Mouse (Mus musculus): ENCODE data around the gene Rhoq.

The Rhoq gene

GRCm38 (mm10) chr17:86962894-86963585, at the start of gene Rhoq:
TSS of gene Rhoq (plus strand) at chr17:86963082.
- DNase-seq (ENCODE audit: low read depth, low spot score), result peak; percentile 42

- no peak for DNase-seq (ENCODE audit: low read depth, low spot score)
Observed at GRCm38 (mm10) chr17:86915540-86915939, 47.3 kb upstream of the Rhoq start.

- DNase-seq (ENCODE audit: low read depth, low spot score), result no peak
Observed at GRCm38 (mm10) chr17:86917048-86917447, 45.8 kb upstream of the Rhoq start, which contains the start of gene Tmem247. TSS of gene Tmem247 (plus strand) at chr17:86917348.

- no peak for DNase-seq (ENCODE audit: low read depth, low spot score)
Observed at GRCm38 (mm10) chr17:86918786-86919185, 44.1 kb upstream of the Rhoq start.

- no peak for DNase-seq (ENCODE audit: low read depth, low spot score)
Observed at GRCm38 (mm10) chr17:86919729-86920128, 43.2 kb upstream of the Rhoq start.

- DNase-seq (ENCODE audit: low read depth, low spot score), result no peak
Observed at GRCm38 (mm10) chr17:86924679-86925078, 38.2 kb upstream of the Rhoq start.

- no peak for DNase-seq (ENCODE audit: low read depth, low spot score)
Observed at GRCm38 (mm10) chr17:86926836-86927235, 36.0 kb upstream of the Rhoq start.

GRCm38 (mm10) chr17:86929355-86929754, 33.5 kb upstream of the Rhoq start:
- no peak for DNase-seq (ENCODE audit: low read depth, low spot score)

- no peak for DNase-seq (ENCODE audit: low read depth, low spot score)
Observed at GRCm38 (mm10) chr17:86929981-86930380, 32.9 kb upstream of the Rhoq start.

GRCm38 (mm10) chr17:86932896-86933295, 30.0 kb upstream of the Rhoq start:
- DNase-seq (ENCODE audit: low read depth, low spot score), result no peak

GRCm38 (mm10) chr17:86937064-86937463, 25.8 kb upstream of the Rhoq start:
- DNase-seq (ENCODE audit: low read depth, low spot score), result no peak

GRCm38 (mm10) chr17:86937497-86938155, 25.3 kb upstream of the Rhoq start:
- no peak for DNase-seq (ENCODE audit: low read depth, low spot score)

- no peak for DNase-seq (ENCODE audit: low read depth, low spot score)
Observed at GRCm38 (mm10) chr17:86938683-86939082, 24.2 kb upstream of the Rhoq start.

GRCm38 (mm10) chr17:86942112-86942511, 20.8 kb upstream of the Rhoq start:
- DNase-seq (ENCODE audit: low read depth, low spot score), result no peak

- DNase-seq (ENCODE audit: low read depth, low spot score), result no peak
Observed at GRCm38 (mm10) chr17:86943158-86943557, 19.7 kb upstream of the Rhoq start.

- no peak for DNase-seq (ENCODE audit: low read depth, low spot score)
Observed at GRCm38 (mm10) chr17:86946078-86946477, 16.8 kb upstream of the Rhoq start.

GRCm38 (mm10) chr17:86947840-86948796, 14.8 kb upstream of the Rhoq start, which contains the start of gene Atp6v1e2:
TSS of gene Atp6v1e2 (minus strand) at chr17:86947897.
- no peak for DNase-seq (ENCODE audit: low read depth, low spot score)

GRCm38 (mm10) chr17:86948801-86949200, 14.1 kb upstream of the Rhoq start:
- DNase-seq (ENCODE audit: low read depth, low spot score), result no peak

GRCm38 (mm10) chr17:86957239-86957638, 5.6 kb upstream of the Rhoq start:
- DNase-seq (ENCODE audit: low read depth, low spot score), result no peak

GRCm38 (mm10) chr17:86957968-86958367, 4.9 kb upstream of the Rhoq start:
- no peak for DNase-seq (ENCODE audit: low read depth, low spot score)

- DNase-seq (ENCODE audit: low read depth, low spot score), result no peak
Observed at GRCm38 (mm10) chr17:86961301-86961841, 1.5 kb upstream of the Rhoq start.
